Mouse (Mus musculus) midbrain, embryonic 14.5 days (tissue): ENCODE measurements around the gene Tnfsfm13. TPM values are rescaled to one million over a fixed set of nuclear protein-coding genes. Genes with fewer than 3 reads are reported as not detected.

ENCODE experiments used
- ATAC-seq: fragments of 200-750 bp; cut with Nextera tagmentation; 2 replicates; pipeline ENCODE4 v1.8.0; 2017; ENCODE audit warnings: moderate number of reproducible peaks, moderate library complexity; ENCODE audit not compliant: low FRiP score, low TSS enrichment
- DNase-seq: peaks from one replicate; pipeline ENCODE4 v3.0.0-alpha.2; 2015
- H3K27ac ChIP-seq: fragments of 300-500 bp; sonication (generic); replicated peaks from 2 replicates; pipeline ENCODE4 v1.5.1; 2014; ENCODE audit warnings: mild to moderate bottlenecking, low read depth, low read length, moderate library complexity
- H3K27me3 ChIP-seq: fragments of 300-500 bp; sonication (generic); 2 replicates; pipeline ENCODE4 v1.6.1; 2014; ENCODE audit warnings: low read length, control low read depth, mixed read lengths; ENCODE audit not compliant: control insufficient read depth, insufficient read depth
- H3K36me3 ChIP-seq: fragments of 300-500 bp; sonication (generic); 2 replicates; pipeline ENCODE4 v1.6.1; 2014; ENCODE audit warnings: low read length, control low read depth; ENCODE audit not compliant: control insufficient read depth, insufficient read depth
- H3K4me1 ChIP-seq: fragments of 300-500 bp; sonication (generic); 2 replicates; pipeline ENCODE4 v1.6.1; 2014; ENCODE audit warnings: mild to moderate bottlenecking, antibody characterized with exemption, low read length, control low read depth; ENCODE audit not compliant: control insufficient read depth, insufficient read depth
- H3K4me2 ChIP-seq: fragments of 300-500 bp; sonication (generic); 2 replicates; pipeline ENCODE4 v1.6.1; 2014; ENCODE audit warnings: mild to moderate bottlenecking, low read length, moderate library complexity
- H3K4me3 ChIP-seq: fragments of 300-500 bp; sonication (generic); replicated peaks from 2 replicates; pipeline ENCODE4 v1.5.1; 2014; ENCODE audit warnings: low read depth, low read length
- H3K9ac ChIP-seq: fragments of 300-500 bp; sonication (generic); replicated peaks from 2 replicates; pipeline ENCODE4 v1.6.1; 2014; ENCODE audit warnings: mild to moderate bottlenecking, low read length, moderate library complexity
- H3K9me3 ChIP-seq: fragments of 300-500 bp; sonication (generic); 2 replicates; pipeline ENCODE4 v1.6.1; 2016; ENCODE audit warnings: low read length, control low read depth, mixed read lengths; ENCODE audit not compliant: control insufficient read depth
- WGBS: fragments of 180-500 bp; shearing (Covaris S2); extraction: QIAGEN DNeasy Blood & Tissue Kit; methylation state at CpG from one replicate; pipeline ENCODE4 v1.1.7; 2014; 5-methylcytosine and 5-hydroxymethylcytosine counted together
- polyA plus RNA-seq: library from polyadenylated mRNA; unstranded; fragments of >200 nt; fragmentation: Nextera tagmentation; extraction: Ambion mirVana; gene quantifications from 2 replicates; pipeline ENCODE4 v1.2.1, GENCODE M21; 2014

Tnfsfm13 gene
- polyA plus RNA-seq, 1 experiment from 2014 or later = 1.1 TPM

- DNase-seq = no peak
- no peaks in the 10 kb centered on the region for H3K36me3 ChIP-seq
- H3K4me1 ChIP-seq = peaks cover 13% of the 10 kb centered on the region
- 57% methylated on average over 10 of the region's 10 CpGs for WGBS
- H3K4me2 ChIP-seq = no peak within 1 kb of the TSS
- no peaks in the 10 kb centered on the region for H3K9me3 ChIP-seq
- H3K27me3 ChIP-seq = no peaks in the 10 kb centered on the region
- H3K27ac ChIP-seq = no peak within 1 kb of the TSS
- ATAC-seq = no peak
- no peak within 1 kb of the TSS for H3K4me3 ChIP-seq
- H3K9ac ChIP-seq = 0 out of 2 replicates have a peak within 1 kb of the TSS, but pooled peaks have one; percentile 21
Observed at GRCm38 (mm10) chr11:69685526-69686148, 10.3 kb downstream of the Tnfsfm13 start, which contains the start of gene Tnfsf13. TSS of gene Tnfsf13 (minus strand) at chr11:69685784.

DNA sequence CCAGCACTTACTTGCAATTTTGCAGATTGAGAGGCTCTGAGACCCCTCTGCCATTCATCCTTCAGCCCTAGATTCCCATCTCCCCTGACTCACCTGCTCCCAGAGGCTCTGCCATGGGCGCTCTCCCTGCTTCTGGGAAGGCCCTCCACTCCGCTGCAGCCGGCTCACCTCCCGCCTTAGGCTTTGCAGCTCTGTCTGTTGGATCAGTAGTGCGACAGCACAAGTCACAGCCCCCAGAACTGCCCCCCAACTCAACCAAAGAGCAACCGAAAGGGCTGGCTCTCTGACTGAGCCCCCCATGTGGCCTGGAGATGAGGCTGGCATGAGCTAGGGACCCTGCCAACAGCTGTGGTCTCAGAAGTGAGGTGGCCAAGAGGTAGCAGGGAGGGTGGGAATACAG, 11.0 kb downstream of the Tnfsfm13 start:
- no peak for DNase-seq
- WGBS = 84% methylated on average over 6 of the region's 6 CpGs
- Histone ChIP-seq H3K4me2 (no peak overlapping the region), H3K9ac (no peak overlapping the region), H3K4me3 (no peak overlapping the region), H3K9me3 (no peaks in the 10 kb centered on the region), H3K4me1 (peaks cover 18% of the 10 kb centered on the region), H3K36me3 (peaks cover 4% of the 10 kb centered on the region; the same call in 1 of the 2 replicates), H3K27me3 (no peaks in the 10 kb centered on the region), H3K27ac (no peak overlapping the region)
- ATAC-seq = no peak

- Histone ChIP-seq H3K27ac (no peak overlapping the region), H3K9me3 (no peaks in the 10 kb centered on the region), H3K36me3 (peaks cover 8% of the 10 kb centered on the region; the same call in 1 of the 2 replicates), H3K4me3 (no peak overlapping the region), H3K4me2 (no peak overlapping the region), H3K9ac (no peak overlapping the region), H3K27me3 (no peaks in the 10 kb centered on the region), H3K4me1 (peaks cover 18% of the 10 kb centered on the region)
- ATAC-seq (no peak), DNase-seq (no peak)
- WGBS = 83% methylated on average over 12 of the region's 12 CpGs
Observed at GRCm38 (mm10) chr11:69684128-69684745, 11.7 kb downstream of the Tnfsfm13 start.

DNA sequence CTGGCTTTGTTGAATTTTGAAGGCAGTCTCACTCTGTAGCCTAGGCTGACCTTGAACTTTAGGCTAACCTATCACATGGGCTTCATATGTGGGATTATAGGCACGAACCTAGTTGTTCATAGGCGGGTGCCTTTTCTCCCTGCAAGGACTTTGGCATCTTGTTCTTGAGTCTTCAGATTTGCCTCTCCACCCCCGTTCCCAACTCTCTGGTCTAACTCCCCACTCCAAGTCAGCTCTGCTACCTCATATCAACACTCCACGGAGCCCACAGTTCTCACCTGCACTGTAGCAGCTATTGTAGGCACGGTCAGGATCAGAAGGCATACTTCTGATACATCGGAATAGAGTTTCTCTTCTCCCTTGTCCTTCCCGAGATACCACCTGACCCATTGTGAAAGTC, 12.3 kb downstream of the Tnfsfm13 start:
- H3K9me3 ChIP-seq = no peaks in the 10 kb centered on the region
- WGBS = 82% methylated on average over 7 of the region's 7 CpGs
- no peak overlapping the region; the same call in 1 of the 2 replicates for H3K9ac ChIP-seq
- peaks cover 10% of the 10 kb centered on the region for H3K36me3 ChIP-seq
- peaks cover 18% of the 10 kb centered on the region for H3K4me1 ChIP-seq
- H3K4me3 ChIP-seq = peak overlapping the region; percentile 19; the same call in 1 of the 2 replicates
- peak overlapping the region; percentile 86; the same call in 1 of the 2 replicates for H3K27ac ChIP-seq
- peak overlapping the region; percentile 93 for H3K4me2 ChIP-seq
- no peaks in the 10 kb centered on the region for H3K27me3 ChIP-seq
- ATAC-seq = no peak
- no peak for DNase-seq

- 0 out of 2 replicates have a peak, but pooled peaks have one; percentile 61 for ATAC-seq
- no peaks in the 10 kb centered on the region for H3K9me3 ChIP-seq
- peaks cover 18% of the 10 kb centered on the region for H3K4me1 ChIP-seq
- H3K27me3 ChIP-seq = no peaks in the 10 kb centered on the region
- H3K4me3 ChIP-seq = peak overlapping the region; percentile 19
- H3K36me3 ChIP-seq = peaks cover 16% of the 10 kb centered on the region
- peak; percentile 97 for DNase-seq
- H3K27ac ChIP-seq = peak overlapping the region; percentile 86
- peak overlapping the region; percentile 47 for H3K9ac ChIP-seq
- WGBS = 18% methylated on average over 12 of the region's 12 CpGs
- peak overlapping the region; percentile 93 for H3K4me2 ChIP-seq
Observed at GRCm38 (mm10) chr11:69682840-69683533, 12.9 kb downstream of the Tnfsfm13 start.

DNA sequence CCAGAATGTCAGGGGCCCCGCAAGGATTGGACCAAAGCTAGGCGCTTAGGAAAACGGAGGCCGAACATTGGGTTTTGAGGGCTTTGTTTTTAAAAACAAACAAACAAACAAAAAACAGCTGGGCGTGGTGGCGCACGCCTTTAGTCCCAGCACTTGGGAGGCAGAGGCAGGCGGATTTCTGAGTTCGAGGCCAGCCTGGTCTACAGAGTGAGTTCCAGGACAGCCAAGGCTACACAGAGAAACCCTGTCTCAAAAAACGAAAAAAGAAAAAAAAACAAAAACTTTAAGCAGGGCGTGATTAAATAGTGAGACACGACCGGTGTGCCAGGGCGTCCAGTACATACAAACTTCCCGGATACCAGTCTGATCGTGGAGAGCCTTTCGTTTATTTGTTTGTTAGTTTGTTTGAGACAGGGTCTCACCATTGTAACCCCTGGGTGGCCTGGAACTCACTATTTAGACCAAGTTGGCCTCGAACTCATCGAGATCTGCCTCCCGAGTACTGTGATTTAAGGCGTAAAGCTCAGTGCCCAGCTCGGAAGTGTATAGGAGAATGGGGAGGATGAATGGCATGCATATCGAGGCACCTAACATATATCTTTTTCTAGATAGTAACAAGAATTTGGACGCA, 13.6 kb downstream of the Tnfsfm13 start:
- Histone ChIP-seq H3K9ac (peak overlapping the region; percentile 76; the same call in 1 of the 2 replicates), H3K27me3 (no peaks in the 10 kb centered on the region), H3K36me3 (peaks cover 22% of the 10 kb centered on the region), H3K4me1 (peaks cover 18% of the 10 kb centered on the region), H3K4me3 (peak overlapping the region; percentile 82), H3K27ac (peak overlapping the region; percentile 86), H3K9me3 (no peaks in the 10 kb centered on the region), H3K4me2 (peak overlapping the region; percentile 93)
- 26% methylated on average over 24 of the region's 24 CpGs for WGBS
- no peak for DNase-seq
- peak; percentile 16; the same call in 1 of the 2 replicates for ATAC-seq

GRCm38 (mm10) chr11:69681314-69682208, 14.3 kb downstream of the Tnfsfm13 start, which contains the start of gene Senp3:
TSS of gene Senp3 (minus strand) at chr11:69682084.
- WGBS = under 1% methylated on average over 77 of the region's 80 CpGs
- no peaks in the 10 kb centered on the region for H3K9me3 ChIP-seq
- DNase-seq (peak; percentile 99), ATAC-seq (peak; percentile 95)
- peak within 1 kb of the TSS; percentile 82 for H3K4me3 ChIP-seq
- peaks cover 30% of the 10 kb centered on the region for H3K36me3 ChIP-seq
- peak within 1 kb of the TSS; percentile 86 for H3K27ac ChIP-seq
- H3K4me1 ChIP-seq = peaks cover 18% of the 10 kb centered on the region
- H3K4me2 ChIP-seq = peak within 1 kb of the TSS; percentile 93
- peak within 1 kb of the TSS; percentile 76 for H3K9ac ChIP-seq
- no peaks in the 10 kb centered on the region for H3K27me3 ChIP-seq
